Mouse (Mus musculus): ENCODE results near the gene Cnst. TPM values are rescaled to one million over a fixed set of nuclear protein-coding genes. Genes with fewer than 3 reads are reported as not detected.

The Cnst gene
- polyA plus RNA-seq, 1 experiment from 2014 or later: 33.5 TPM

- H3K9me3 ChIP-seq (ENCODE audit: control insufficient read depth, low read length): no peaks in the 10 kb centered on the region
- 93% methylated on average over 6 of the region's 6 CpGs for WGBS
- no peak overlapping the region for H3K4me2 ChIP-seq (ENCODE audit: low read depth)
- H3K27me3 ChIP-seq (ENCODE audit: control insufficient read depth, insufficient read depth, low read length): no peaks in the 10 kb centered on the region
- no peak overlapping the region for H3K4me3 ChIP-seq (ENCODE audit: low read depth, low read length)
- H3K9ac ChIP-seq (ENCODE audit: low read length): no peak overlapping the region
- ATAC-seq (ENCODE audit: insufficient read depth, low FRiP score, low TSS enrichment): no peak
- no peak overlapping the region for H3K27ac ChIP-seq (ENCODE audit: low read depth, low read length)
- no peaks in the 10 kb centered on the region for H3K4me1 ChIP-seq (ENCODE audit: control insufficient read depth, insufficient read depth, low read length)
- DNase-seq (ENCODE audit: low spot score): no peak
- no peaks in the 10 kb centered on the region for H3K36me3 ChIP-seq (ENCODE audit: control insufficient read depth, insufficient read depth, low read length)
Measured at GRCm38 (mm10) chr1:179560845-179561430, 14.8 kb downstream of the Cnst start.

DNA sequence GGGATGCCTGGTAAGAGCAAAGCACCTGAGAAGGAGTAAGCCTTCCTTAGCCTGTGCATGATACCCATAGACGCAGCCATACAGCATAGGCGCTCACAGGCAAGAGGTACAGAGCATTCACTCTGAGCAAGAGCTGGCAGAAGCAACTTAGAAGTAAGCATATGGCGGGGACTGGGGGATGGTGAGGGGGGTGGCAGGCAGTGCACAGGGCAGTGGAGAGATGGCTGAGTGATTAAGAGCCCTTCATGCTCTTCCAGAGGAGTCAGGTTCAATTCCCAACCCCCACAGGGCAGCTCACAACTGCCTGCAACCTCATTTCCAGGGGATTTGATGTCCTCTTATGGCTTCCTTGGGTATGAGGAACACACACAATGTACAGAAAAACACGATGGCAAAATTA lies 17.0 kb downstream of the Cnst start:
- no peak for DNase-seq (ENCODE audit: low spot score)
- H3K4me1 ChIP-seq (ENCODE audit: control insufficient read depth, insufficient read depth, low read length): peaks cover 3% of the 10 kb centered on the region
- H3K36me3 ChIP-seq (ENCODE audit: control insufficient read depth, insufficient read depth, low read length): no peaks in the 10 kb centered on the region
- no peak for ATAC-seq (ENCODE audit: insufficient read depth, low FRiP score, low TSS enrichment)
- H3K4me2 ChIP-seq (ENCODE audit: low read depth): no peak overlapping the region
- H3K9me3 ChIP-seq (ENCODE audit: control insufficient read depth, low read length): no peaks in the 10 kb centered on the region
- WGBS: 80% methylated on average over 4 of the region's 4 CpGs
- H3K27me3 ChIP-seq (ENCODE audit: control insufficient read depth, insufficient read depth, low read length): no peaks in the 10 kb centered on the region
- H3K9ac ChIP-seq (ENCODE audit: low read length): no peak overlapping the region
- H3K27ac ChIP-seq (ENCODE audit: low read depth, low read length): 0 out of 2 replicates have a peak overlapping the region, but pooled peaks have one; percentile 44
- no peak overlapping the region for H3K4me3 ChIP-seq (ENCODE audit: low read depth, low read length)

GRCm38 (mm10) chr1:179563926-179564325 lies 17.8 kb downstream of the Cnst start:
- Histone ChIP-seq H3K27ac (ENCODE audit: low read depth, low read length) (0 out of 2 replicates have a peak overlapping the region, but pooled peaks have one; percentile 36), H3K4me2 (ENCODE audit: low read depth) (no peak overlapping the region), H3K4me1 (ENCODE audit: control insufficient read depth, insufficient read depth, low read length) (peaks cover 3% of the 10 kb centered on the region), H3K9me3 (ENCODE audit: control insufficient read depth, low read length) (no peaks in the 10 kb centered on the region), H3K36me3 (ENCODE audit: control insufficient read depth, insufficient read depth, low read length) (no peaks in the 10 kb centered on the region), H3K4me3 (ENCODE audit: low read depth, low read length) (no peak overlapping the region), H3K9ac (ENCODE audit: low read length) (no peak overlapping the region), H3K27me3 (ENCODE audit: control insufficient read depth, insufficient read depth, low read length) (no peaks in the 10 kb centered on the region)
- ATAC-seq (ENCODE audit: insufficient read depth, low FRiP score, low TSS enrichment) (no peak), DNase-seq (ENCODE audit: low spot score) (no peak)
- WGBS: 73% methylated on average over 5 of the region's 5 CpGs

GRCm38 (mm10) chr1:179567558-179567957 lies 21.4 kb downstream of the Cnst start:
- no peaks in the 10 kb centered on the region for H3K27me3 ChIP-seq (ENCODE audit: control insufficient read depth, insufficient read depth, low read length)
- peaks cover 3% of the 10 kb centered on the region for H3K4me1 ChIP-seq (ENCODE audit: control insufficient read depth, insufficient read depth, low read length)
- H3K9ac ChIP-seq (ENCODE audit: low read length): no peak overlapping the region
- H3K4me3 ChIP-seq (ENCODE audit: low read depth, low read length): no peak overlapping the region
- no peaks in the 10 kb centered on the region for H3K9me3 ChIP-seq (ENCODE audit: control insufficient read depth, low read length)
- peak overlapping the region; percentile 53; the same call in 1 of the 2 replicates for H3K27ac ChIP-seq (ENCODE audit: low read depth, low read length)
- H3K36me3 ChIP-seq (ENCODE audit: control insufficient read depth, insufficient read depth, low read length): no peaks in the 10 kb centered on the region
- ATAC-seq (ENCODE audit: insufficient read depth, low FRiP score, low TSS enrichment) (peak; percentile 61; the same call in 1 of the 2 replicates), DNase-seq (ENCODE audit: low spot score) (peak; percentile 70)
- H3K4me2 ChIP-seq (ENCODE audit: low read depth): no peak overlapping the region
- WGBS: 50% methylated on average over 7 of the region's 7 CpGs

- 79% methylated on average over 4 of the region's 4 CpGs for WGBS
- Histone ChIP-seq H3K36me3 (ENCODE audit: control insufficient read depth, insufficient read depth, low read length) (no peaks in the 10 kb centered on the region), H3K9ac (ENCODE audit: low read length) (no peak overlapping the region; the same call in 1 of the 2 replicates), H3K4me1 (ENCODE audit: control insufficient read depth, insufficient read depth, low read length) (peaks cover 3% of the 10 kb centered on the region), H3K4me3 (ENCODE audit: low read depth, low read length) (no peak overlapping the region), H3K9me3 (ENCODE audit: control insufficient read depth, low read length) (no peaks in the 10 kb centered on the region), H3K27me3 (ENCODE audit: control insufficient read depth, insufficient read depth, low read length) (no peaks in the 10 kb centered on the region), H3K27ac (ENCODE audit: low read depth, low read length) (no peak overlapping the region), H3K4me2 (ENCODE audit: low read depth) (no peak overlapping the region)
- no peak for ATAC-seq (ENCODE audit: insufficient read depth, low FRiP score, low TSS enrichment)
- DNase-seq (ENCODE audit: low spot score): no peak
Measured at GRCm38 (mm10) chr1:179568690-179569398, 22.7 kb downstream of the Cnst start.

DNA sequence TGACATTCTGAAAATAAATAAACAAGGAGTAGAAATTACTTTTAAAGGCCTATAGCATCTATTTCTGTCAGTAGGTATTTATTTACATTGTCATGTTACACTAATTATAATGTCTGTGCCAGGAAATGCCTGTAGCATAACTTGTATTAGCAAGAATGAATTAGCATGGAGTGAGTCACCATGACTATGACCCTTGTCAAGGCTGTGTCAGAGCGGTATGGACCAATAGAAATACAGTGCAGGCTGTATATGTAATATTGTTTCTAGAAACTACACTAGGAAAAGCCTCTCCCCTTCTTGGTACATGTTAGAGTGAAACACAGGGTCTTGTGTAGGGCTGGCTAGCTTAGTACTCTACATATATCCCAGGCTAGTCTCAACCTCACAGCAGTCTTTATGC lies 24.3 kb downstream of the Cnst start:
- Histone ChIP-seq H3K4me1 (ENCODE audit: control insufficient read depth, insufficient read depth, low read length) (peaks cover 9% of the 10 kb centered on the region), H3K9me3 (ENCODE audit: control insufficient read depth, low read length) (no peaks in the 10 kb centered on the region), H3K9ac (ENCODE audit: low read length) (no peak overlapping the region), H3K36me3 (ENCODE audit: control insufficient read depth, insufficient read depth, low read length) (no peaks in the 10 kb centered on the region), H3K27me3 (ENCODE audit: control insufficient read depth, insufficient read depth, low read length) (no peaks in the 10 kb centered on the region), H3K4me2 (ENCODE audit: low read depth) (no peak overlapping the region), H3K4me3 (ENCODE audit: low read depth, low read length) (no peak overlapping the region), H3K27ac (ENCODE audit: low read depth, low read length) (no peak overlapping the region)
- DNase-seq (ENCODE audit: low spot score): no peak
- ATAC-seq (ENCODE audit: insufficient read depth, low FRiP score, low TSS enrichment): no peak
- WGBS: 84% methylated on average over 1 of the region's 1 CpGs

DNA sequence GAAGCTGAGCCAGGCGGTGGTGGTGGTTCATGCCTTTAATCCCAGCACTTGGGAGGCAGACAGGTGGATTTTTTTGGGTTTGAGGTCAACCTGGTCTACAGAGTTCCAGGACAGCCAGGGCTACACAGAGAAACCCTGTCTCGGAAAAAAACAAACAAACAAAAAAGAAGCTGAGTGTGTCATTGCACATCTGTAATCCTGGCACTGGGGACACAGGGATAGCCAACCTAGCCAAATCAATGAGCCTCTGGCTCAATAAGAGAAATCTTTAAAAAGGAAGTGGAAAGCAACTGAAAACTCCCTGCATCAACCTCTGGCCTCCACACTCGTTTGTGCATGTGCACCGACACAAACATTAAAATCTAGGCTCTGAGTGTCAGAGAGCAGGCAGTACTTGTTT lies 25.5 kb downstream of the Cnst start:
- 85% methylated on average over 4 of the region's 4 CpGs for WGBS
- no peak overlapping the region for H3K9ac ChIP-seq (ENCODE audit: low read length)

DNA sequence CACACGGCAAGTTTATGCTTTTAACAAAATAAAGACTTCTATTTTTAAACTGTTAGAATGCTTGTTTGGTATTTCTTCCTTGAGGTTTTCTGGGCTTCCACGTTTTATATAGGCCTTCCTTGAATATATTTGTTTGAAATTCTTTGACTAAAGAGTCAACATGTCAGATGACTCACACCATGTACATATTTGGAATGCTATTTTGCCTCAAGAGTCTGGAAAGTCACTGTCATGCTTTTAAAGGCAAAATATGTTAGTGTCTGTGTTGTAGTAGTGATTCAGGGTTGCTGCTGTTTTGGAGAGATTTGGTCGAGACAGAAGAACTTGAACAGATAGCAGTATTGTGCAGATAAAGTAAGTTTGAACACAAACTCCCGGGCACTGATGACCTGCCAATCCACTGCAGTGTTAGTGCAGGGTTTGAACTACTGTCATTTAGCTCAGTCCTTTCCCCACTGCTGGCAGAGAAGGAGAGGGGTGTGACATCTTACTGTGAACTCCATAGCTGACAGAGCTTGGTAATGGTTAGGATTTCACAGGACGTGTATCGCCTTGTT lies 27.6 kb downstream of the Cnst start:
- WGBS: 77% methylated on average over 6 of the region's 6 CpGs
- Histone ChIP-seq H3K9me3 (ENCODE audit: control insufficient read depth, low read length) (no peaks in the 10 kb centered on the region), H3K36me3 (ENCODE audit: control insufficient read depth, insufficient read depth, low read length) (no peaks in the 10 kb centered on the region), H3K4me1 (ENCODE audit: control insufficient read depth, insufficient read depth, low read length) (peaks cover 7% of the 10 kb centered on the region; the same call in 1 of the 2 replicates), H3K4me2 (ENCODE audit: low read depth) (no peak overlapping the region), H3K27ac (ENCODE audit: low read depth, low read length) (no peak overlapping the region), H3K27me3 (ENCODE audit: control insufficient read depth, insufficient read depth, low read length) (no peaks in the 10 kb centered on the region), H3K4me3 (ENCODE audit: low read depth, low read length) (no peak overlapping the region), H3K9ac (ENCODE audit: low read length) (no peak overlapping the region)
- ATAC-seq (ENCODE audit: insufficient read depth, low FRiP score, low TSS enrichment) (no peak), DNase-seq (ENCODE audit: low spot score) (no peak)

More for the DNA sequence above, 25.5 kb downstream of the Cnst start:
- Histone ChIP-seq H3K9me3 (ENCODE audit: control insufficient read depth, low read length) (no peaks in the 10 kb centered on the region), H3K27ac (ENCODE audit: low read depth, low read length) (no peak overlapping the region), H3K27me3 (ENCODE audit: control insufficient read depth, insufficient read depth, low read length) (no peaks in the 10 kb centered on the region), H3K4me1 (ENCODE audit: control insufficient read depth, insufficient read depth, low read length) (peaks cover 9% of the 10 kb centered on the region), H3K36me3 (ENCODE audit: control insufficient read depth, insufficient read depth, low read length) (no peaks in the 10 kb centered on the region), H3K4me2 (ENCODE audit: low read depth) (no peak overlapping the region), H3K4me3 (ENCODE audit: low read depth, low read length) (no peak overlapping the region)
- ATAC-seq (ENCODE audit: insufficient read depth, low FRiP score, low TSS enrichment) (no peak), DNase-seq (ENCODE audit: low spot score) (no peak)
